Mouse (Mus musculus) CD4-positive helper T cell, adult 2 months (primary cell): Measurements from ENCODE around the gene Sltm.
"Not testable (repeated sequence)": the region's sequence is repeated elsewhere in the genome, so short reads cannot be mapped to it uniquely, and the experiment has no call there.

Source experiments
- DNase-seq: peaks from one replicate; pipeline ENCODE4 v3.0.0-alpha.2; 2012; ENCODE audit warnings: low read depth, missing footprints, low spot score

Gene Sltm

DNA sequence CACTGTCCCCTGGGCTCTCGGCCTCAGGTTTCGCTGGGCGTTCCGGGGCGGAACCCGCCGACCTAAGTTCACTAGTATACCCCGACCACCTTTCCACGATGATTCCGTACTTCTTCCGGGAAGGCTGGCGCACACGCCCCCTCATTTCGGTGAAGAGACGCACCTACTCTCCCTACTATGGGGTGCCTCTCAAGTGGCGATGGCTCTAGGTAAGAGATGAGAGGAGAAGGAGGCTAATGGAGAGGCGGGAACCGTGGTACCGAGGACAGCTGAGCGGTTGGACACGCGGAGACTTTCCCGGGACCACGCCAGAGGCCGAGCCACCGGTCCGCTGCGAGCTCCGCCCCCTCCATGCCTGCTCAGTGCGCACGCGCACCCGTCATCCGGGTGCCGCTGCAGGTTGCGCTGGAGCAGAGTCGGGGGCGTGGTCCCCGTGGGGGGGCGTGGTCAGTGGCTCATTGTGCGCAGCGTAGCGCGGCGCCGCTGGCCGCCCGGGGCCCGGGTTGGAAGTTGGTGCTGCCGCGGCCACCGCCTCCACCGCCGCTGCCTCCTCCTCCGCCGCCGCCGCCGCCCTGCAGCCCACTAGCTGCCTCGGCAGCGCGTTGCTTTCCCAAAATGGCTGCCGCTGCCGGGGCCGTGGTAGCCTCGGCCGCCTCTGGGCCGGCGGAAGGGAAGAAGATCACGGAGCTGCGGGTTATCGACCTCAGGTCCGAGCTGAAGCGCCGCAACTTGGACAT lies at the start of gene Sltm:
Gene Sltm, plus strand, starts transcription at position 450 of the 737 bp plus-strand sequence.
- DNase-seq, result peak; percentile 99

DNA sequence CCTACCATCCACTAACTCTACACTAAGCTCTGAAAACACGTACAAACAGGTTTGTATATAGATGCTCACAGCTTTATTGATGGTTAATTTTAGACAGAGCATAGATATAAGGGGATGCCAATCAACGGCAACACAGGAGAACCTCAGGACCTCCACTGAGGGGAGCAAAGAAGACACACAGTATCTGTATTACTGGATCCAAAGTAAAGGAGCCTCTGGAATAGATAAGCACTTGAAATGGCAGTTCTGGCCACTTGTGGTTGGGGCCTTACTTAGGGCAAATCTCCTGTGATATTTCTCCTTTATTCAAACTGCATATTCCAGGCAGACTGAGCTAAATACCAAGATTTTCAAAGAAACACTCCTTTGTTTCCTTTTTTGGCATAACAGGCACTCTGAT lies 49.5 kb upstream of the Sltm start:
- DNase-seq, result no peak

DNA sequence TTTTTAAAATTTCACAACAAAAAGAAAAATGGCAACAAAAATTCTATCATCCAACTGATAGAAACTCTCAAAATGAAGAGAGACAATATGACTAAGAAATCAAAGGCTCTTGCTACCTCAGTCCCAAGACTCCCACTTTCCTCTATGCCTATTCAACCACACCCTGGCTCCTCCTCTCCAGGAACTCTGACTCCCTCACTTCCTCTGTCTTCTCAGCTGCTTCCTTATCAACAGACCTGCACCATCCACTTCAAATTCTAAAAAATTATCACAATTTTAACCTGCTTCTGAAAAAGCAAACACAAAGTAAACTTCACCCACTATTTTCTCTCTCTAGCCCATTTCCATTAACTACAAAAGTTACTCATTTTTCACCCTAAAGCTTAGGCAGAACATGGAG lies 45.6 kb upstream of the Sltm start:
- no peak for DNase-seq

DNA sequence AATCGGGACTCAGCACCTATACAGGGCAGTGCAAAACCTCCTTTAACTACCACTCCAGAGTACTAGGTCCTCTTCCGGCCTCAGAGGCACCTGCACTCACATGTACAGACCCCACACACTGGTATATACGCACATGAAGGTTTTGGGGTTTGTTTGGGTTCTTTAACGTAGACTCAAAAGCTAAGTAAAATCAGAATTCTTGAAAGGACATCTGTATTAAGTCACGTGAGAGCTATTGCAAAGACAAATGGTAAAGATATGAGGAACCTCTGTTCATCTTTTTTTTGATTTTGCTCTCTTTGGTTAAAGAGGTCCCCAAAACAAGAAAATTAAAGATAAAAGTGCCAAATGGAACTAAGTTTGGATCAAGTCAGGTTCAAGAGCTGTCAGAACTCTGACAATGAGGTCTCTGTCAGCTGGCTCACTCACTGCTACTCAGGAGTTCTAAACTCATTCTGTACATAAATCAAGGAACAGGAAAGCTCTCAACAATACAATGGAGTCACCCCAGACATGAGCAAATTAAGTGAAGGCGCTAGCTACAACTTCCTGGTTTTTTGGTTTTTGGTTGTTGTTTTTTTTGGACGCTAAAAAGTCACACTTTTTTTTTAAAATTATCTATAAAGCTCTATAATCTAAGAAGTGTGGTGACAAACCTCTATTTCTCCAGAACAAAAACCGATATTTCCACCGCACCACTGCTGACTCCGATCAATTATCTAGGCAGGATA lies 40.1 kb upstream of the Sltm start:
- DNase-seq, result peak; percentile 21

DNA sequence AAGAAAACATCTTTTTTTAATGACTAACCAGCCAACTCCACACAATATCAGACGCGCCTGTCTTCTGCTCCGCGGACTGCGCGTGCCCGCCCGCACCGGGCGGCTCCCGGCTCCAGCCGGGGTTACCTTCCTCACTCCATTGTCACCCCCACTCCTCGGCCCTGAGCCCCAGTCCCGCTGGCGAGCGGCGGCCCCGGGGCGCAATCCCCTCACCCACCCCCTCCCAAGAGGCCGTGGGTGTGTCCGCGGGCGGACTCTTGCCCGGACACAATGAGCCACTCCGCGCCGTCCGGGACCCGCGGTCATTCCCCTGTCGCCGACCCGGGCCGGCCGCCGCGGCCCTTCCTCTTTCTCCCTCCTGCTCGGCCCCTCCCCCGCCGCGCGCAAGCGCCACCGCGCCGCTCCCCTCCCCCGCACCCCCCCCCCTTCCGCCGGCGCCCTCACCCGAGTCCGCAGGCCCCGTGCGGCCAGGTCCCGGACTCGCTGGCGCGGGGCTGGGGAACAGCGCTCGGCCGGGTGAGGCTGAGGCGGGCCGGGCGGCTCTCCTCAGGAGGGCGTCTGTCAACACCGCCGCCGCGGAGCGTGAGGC lies 39.4 kb upstream of the Sltm start:
- no peak for DNase-seq

DNA sequence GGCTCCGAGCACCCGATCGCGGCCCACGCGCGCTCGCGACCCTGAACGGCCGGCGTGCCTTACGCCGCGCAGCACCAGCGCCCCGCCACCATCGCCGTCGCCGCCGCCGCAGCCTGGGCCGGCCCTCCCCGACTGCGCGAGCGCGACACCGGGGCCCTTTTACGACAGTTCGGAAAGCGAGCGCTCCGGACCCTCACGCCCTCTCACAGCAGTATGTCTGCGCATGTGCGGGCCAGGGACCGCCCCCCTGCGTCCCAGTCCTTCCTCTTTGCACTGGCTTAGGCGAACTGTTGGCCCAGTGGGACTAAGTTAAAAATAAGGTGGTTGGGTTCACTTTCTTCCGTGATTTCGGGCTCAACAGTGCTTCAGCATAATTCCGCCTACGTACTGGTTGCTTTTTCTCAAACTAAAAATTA lies 38.9 kb upstream of the Sltm start, which contains the start of gene Rnf111:
Gene Rnf111, minus strand, starts transcription at position 100 of the 416 bp plus-strand sequence.
- DNase-seq, result peak; percentile 97

DNA sequence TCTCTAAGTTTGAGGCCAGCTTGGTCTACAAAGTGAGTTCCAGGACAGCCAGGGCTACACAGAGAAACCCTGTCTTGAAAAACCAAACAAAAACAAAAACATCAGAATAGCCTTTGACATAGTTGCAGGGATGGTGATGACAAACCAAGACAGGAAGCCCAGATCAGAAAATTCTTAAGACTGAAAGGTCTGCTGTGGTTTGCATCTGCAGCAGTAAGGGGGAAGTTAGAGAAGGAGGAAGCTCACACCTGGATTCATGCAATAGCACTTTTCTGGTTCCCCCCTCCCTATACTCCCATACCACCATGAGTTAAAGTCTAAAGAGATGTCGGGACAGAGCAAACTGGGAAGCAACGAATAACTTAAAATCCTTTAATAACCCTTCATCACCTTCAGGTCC lies 36.4 kb upstream of the Sltm start:
- DNase-seq, result peak; percentile 25

DNA sequence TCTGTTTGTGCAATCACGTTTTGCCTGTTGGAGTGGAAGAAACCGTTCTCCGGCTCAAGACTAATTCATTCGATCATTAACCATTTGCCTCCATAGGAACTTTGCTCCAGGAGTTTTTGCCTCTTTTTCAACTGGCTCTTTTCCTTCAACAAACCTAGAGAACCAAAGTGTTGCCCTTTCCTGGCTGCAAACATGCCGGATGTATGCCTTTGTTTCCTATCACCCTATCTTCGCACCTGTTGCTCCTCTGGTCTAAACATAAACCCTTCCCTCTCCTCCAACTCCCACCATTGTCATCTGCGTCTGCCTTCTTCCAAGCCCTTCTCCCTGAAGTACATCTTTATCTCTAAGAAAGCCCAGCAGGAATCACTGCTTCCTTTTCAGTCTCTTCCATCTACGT lies 35.8 kb upstream of the Sltm start:
- no peak for DNase-seq

DNA sequence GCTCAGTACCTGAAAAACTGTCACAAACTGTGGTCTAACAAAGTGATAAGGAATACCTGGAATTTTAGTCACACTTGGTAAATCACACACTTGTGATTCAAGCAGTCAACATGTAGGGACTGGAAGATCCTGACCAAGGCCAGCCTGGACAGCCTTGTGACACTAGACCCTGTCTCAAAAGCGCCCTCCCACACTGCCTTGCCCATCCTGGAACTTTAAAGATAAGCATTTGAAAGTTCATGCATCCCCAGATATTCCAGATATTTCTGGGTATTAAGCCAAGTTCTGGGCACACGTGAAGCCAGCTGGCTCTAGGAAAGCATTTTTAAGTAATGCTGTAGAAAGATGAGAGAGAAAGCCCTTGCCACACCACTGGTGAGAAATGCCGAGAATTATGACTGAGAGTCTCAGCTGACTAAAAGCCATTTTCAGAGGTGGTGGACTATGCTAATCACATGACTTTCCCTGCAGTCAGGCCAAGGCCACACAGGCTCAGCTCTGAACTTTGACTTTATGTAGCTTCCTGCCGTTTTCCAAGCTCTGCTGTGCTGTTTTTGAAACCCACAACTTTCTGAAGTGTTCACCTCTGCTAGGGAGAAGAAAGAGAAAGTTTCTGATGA lies 32.5 kb upstream of the Sltm start:
- DNase-seq, result no peak

DNA sequence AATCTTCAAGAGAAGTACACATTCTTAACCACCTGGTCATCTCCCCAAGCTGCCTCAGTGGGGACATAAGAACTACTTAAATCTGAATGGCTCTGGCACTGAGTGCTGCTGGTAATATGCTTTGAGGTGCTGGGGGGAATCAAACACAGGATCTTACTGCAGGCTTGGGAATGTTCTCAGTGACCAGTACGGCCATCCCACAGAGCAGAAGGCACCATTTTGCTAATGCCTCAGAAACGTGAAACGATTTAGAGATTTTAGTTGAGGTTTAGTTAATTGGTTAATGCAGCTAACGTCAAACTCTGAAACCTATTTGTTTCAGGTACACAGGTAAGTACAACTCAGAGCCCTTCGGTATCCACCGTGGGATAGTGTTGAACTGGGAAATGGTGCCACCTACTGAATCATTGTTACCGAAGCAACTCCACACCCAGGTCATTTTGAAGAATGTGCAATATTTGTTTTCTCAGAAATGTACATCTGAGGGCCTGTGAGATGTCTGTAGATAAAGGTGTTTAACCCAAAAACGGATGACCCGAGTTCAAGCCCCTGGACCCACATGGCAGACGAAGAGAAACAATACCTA lies 31.5 kb upstream of the Sltm start:
- peak; percentile 27 for DNase-seq

DNA sequence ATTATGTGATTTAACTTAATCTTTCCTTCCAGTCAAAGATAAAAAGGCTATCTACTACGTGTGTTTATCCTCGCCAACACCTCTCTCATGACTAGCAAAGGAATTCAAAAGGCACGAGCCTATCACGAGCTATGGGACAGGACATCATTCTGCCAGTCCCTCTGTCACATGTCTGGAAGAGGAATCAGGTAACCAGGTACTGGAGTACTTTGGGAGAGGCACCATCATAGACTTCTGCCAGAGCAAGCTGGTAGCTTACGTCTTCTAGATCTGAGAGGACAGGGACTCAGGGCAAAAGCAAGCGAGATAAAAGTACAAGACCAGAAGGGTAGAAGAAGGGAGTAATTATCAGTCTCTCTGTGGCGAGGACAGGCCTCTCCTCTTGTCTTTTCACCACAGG lies 30.9 kb upstream of the Sltm start:
- DNase-seq, result no peak

DNA sequence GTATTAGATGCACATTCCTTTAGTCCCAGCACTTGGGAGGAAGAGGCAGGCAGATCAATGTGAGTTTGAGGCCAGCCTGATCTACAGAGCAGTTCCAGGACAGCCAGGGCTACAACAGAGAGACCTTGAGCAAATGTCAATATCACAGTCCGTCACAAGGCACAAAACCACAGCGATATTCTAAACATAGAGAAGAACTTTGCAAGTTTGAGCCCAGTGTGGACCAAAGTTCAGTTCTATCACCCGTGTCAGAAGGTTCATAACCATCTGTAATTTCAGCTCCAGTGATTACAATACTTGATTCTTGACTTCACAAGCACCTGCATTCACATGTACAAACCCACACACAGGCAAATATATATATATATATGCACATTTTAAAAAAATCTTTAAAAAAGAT lies 21.9 kb upstream of the Sltm start:
- DNase-seq, result no peak

DNA sequence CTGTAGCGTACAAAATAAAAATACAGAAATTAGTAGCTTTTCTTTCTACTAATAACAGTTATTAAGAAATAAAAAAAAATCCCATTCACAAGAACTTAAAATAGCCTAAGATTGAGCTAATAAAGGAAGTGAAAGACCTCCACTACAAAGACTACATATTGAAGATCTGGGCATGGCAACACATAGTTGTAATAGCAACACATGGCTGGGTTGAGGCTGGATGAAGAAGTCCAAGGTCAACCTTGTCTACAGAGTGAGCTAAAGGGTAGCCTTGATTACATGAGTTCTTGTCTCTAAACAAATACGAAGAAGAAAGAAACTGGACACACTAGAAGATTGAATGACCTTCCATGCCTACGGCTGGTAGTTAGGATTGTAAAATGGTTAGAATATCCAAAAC lies 18.7 kb upstream of the Sltm start:
- DNase-seq, result no peak

DNA sequence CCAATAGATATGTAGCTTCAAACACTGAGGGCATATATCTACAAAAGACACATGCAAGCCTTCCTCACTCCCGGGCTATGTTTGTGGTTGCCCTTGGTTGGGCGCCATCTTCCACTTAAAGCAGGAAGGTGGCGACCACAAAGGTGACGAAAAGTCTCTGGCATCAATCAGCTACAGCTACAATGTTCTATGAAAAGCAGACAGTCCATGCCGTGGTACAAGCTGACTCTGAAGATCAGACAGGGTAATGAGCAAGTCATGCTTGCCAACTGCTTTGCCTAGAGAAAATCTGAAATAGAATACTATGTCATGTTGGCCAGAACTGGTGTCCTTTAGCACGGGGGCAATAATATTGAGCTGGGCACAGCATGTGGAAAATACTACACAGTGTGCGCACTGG lies 18.2 kb upstream of the Sltm start:
- DNase-seq, result peak; percentile 24

DNA sequence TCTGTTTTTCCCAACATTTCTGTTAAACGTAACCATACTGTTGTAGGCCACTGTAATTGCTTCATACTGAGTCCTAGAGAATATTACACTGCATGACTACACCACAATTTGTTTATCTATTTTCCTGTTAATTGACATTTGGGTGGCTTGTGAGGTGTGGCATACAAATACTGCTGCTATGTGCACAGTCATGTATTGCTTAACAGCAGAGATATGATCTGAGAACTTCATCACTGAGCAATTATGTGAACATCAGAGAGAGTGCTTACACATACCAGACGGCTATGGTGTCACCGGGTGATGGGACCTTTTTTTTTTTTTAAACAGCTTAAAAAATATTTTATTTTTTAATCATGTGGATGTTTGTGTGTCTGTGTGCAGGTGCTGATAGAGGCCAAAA lies 9.2 kb upstream of the Sltm start:
- DNase-seq, result no peak

DNA sequence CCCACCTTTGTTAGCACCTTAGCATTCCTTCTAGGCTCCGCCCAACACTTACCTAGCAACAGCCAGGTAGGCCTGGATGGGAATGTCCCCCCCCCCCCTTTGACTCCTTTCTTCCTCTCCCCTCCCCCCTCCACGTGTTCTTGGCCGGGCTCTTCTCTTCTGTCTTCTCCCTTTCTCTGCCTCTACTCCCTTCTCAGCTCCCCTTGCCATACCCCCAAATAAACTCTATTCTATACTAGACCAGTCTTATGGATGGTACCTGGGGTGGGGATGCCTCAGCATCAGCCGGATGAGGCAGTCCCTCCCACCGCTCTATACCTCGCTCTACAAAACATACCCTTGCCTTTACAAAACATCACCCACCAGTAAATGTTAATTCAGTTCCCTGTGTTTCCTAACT lies 970 bp upstream of the Sltm start:
- peak; percentile 16 for DNase-seq

DNA sequence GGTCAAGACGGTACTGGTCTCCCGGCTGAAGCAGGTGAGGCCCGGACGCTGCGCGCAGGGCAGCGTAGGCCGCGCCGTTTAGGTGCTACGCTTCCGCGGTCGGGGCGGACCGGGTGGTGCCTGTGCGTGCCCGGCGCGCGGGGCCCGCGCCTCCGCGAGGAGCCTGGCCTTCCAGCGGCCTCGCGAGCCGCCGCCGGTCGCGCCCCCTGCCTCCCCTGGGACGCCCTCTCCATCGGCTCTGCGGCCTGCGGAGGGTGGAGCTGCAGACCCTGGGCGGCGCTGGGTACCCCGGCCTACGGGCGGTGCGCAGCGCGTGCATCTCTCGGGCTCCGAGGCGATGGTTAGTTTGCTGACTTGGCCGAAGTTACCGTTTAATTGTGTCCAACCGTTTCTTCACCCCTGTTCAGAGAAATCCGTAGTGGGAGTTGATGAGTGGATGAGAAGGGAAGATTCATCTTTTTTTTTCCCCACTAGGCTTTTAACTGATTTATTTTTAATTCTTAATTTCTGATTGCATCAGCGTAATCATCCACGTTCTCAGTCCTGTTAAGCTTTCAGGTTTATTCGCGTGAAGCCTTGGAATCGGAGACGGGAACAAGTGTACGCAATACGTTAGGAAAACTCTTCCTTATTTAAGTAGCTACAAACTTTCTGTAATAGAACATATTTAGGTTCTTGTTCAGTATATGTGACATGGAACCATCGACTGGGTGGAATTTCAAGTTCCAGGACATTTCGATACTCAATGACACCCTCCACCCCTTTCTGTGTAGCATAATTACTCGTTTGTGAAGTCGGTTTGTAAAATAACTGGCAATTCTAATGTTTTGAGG lies 710 bp downstream of the Sltm start:
- peak; percentile 11 for DNase-seq

DNA sequence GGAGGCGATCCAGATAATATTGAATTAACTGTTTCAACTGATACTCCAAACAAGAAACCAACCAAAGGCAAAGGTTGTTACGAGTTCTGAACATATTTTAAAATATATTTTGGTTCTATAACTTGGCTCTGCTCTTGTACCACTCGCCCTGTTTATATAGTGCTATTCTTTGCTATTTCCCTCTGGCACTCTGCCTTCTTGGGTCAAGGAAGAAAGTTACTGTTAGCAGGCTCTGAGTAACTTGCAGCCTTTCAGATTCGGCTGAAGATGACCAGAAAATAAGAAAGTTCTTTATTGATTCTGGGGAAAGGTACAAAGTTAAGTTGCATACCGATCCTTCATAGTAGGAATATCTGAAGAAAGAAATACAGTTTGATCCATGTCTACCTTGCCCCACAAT lies 1.4 kb downstream of the Sltm start:
- no peak for DNase-seq

DNA sequence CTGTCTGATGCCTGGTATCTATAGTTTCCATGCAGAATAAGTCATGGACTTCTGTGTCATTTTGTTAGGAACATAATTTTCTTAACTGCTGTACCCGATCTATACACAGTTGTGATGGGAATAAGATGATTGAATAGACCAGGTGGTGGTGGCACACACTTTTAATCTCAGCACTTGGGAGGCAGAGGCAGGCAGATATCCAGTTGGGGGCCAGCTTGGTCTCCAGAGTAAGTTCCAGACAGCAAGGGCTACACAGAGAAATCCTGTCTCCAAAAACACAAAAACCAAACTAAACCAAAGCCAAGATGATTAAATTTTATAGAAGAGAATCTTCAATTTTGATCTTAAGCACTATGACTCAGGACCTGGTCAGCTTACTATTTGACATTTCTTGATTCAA lies 2.3 kb downstream of the Sltm start:
- no peak for DNase-seq

DNA sequence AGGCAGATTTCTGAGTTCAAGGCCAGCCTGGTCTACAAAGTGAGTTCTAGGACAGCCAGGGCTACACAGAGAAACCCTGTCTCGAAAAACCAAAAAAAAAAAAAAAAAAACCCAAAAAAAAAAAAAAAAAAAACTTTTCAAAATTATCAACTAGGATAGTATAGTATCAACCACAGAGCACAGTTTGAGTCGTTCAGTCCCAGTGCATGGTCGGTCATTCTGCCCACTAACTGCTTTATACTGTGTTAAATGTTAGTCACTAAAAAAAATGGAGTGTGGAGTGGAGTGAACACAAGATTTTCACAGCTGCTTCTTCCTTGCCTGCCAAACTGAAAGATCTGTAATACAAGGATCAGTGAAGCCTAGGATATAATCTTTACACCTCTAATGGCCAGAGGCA lies 4.0 kb downstream of the Sltm start:
- not testable (repeated sequence) for DNase-seq

DNA sequence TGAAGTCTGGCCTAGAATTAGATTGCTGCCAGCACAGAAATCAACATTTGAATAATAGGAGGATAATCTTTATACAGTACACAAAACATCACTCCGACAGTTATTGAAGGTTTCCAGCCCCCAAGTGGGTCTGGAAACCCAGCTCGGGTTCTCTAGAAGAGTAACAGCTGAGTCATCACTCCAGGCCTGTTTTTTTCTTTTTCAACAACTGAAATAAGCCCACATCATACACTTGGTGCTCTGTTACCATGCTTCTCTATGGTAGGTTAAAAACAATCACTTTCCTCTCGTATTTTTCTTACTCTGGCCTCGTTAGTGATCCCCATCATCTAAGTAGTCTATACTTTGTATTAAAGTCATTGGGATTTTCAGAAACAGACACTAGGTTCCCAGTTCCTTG lies 5.8 kb downstream of the Sltm start:
- DNase-seq, result no peak
